Mouse (Mus musculus) erythroid progenitor cell, adult 5-6 weeks (primary cell): ENCODE measurements around the gene Gsta2. TPM values are rescaled to one million over a fixed set of nuclear protein-coding genes. Genes with fewer than 3 reads are reported as not detected.
"Not testable (repeated sequence)": the region's sequence is repeated elsewhere in the genome, so short reads cannot be mapped to it uniquely, and the experiment has no call there.

Source experiments
- ATAC-seq: replicated peaks from 2 replicates; pipeline ENCODE4 v1.8.0; 2016; ENCODE audit warnings: moderate number of reproducible peaks, mild to moderate bottlenecking, moderate TSS enrichment, inconsistent platforms; ENCODE audit not compliant: poor library complexity, low FRiP score, severe bottlenecking
- total RNA-seq, 2 experiments: library from RNA; stranded (forward) in 1 of 2; stranded (reverse) in 1 of 2; fragments of 150-400 nt in 1 of 2; fragments of 186-747, 209-891 nt in 1 of 2; gene quantifications; 2 replicates each; pipeline versions ENCODE4 v1.2.3 to v1.2.4; 2015 to 2017; ENCODE audit warnings: low replicate concordance in 2 of 2

Gsta2 gene
- total RNA-seq, 2 experiments from 2014 or later, result not detected

DNA sequence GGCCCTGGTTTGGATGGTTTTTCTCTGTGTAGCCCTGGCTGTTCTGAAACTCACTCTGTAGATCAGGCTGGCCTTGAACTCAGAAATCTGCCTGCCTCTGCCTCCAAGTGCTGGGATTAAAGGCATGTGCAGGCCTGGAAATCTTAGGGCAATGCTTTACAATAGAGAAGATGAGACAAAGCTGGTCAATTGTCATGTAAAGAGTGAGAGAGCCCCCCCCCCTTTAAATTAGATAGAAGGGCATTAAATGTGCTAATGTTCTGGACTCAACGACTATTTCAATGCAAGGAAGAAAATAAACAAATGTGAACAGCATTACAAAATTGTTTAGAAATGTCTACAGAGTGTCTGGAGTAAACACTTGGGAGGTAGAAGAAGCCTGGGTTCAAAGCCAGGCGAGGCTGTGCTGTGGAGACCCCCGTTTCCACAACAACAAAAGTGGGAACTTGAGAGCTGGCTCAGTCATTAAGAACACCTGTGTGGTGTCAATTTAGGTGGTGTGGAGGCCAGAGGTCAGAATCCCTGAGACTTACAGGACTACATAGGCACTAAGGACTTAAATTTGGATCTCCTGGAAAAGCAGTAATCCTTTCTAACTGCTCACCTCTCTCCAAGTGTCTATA is 13.2 kb upstream of the Gsta2 start:
- no peak for ATAC-seq

DNA sequence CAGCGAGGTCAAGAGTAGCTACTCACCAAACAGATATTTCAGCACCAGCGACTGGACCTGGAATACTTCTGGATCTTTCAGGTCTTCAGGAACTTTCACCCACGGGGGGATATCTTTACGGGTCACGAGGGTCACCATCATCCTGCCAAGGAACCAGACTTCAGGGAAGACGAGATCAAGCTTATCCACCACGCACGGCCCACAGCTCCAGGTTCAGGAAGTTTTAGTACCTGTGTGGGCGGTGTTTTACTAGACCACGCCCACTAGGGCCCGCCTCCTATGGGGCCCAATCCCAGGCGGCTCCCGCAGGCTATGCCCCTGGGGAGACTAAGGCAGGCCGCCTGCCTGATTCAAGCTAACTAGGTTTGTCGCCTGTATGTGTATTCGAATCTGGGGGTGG is 12.4 kb upstream of the Gsta2 start, which contains the start of gene Dppa5a:
Gene Dppa5a (minus strand): TSS at position 219 of the 400 bp plus-strand sequence.
- ATAC-seq, result not testable (repeated sequence)

DNA sequence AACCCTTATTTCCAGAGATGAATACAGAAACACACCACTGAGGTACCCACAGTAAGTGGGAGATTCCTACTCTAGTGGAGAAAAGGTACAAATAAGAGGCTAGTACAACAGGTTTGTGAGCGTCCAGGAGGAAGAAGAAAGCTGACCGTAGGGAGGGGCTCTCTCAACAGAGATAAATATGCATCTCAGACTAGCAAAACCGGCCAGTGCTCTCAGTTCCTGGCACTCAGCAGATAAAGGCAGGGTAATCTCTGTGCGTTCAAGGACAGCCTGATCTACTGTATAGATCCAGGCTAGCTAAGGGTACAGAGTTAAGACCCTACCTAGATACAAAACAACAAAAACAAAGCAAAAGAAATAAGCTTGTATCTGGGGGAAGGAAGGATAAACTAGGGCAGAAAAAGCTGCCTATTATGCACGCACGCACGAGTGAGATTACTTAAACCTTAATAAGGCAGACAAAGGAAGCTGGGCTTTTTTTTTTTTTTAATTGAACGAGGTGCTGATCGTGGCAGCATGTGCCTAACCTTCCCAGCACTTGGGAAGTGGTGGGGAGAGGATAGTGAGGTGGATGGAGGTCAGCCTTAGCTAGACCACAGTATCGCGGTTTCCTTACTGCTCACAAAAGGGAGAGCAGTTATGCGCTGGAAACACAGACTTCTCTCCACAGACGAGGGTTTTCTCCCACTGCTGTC is 10.4 kb upstream of the Gsta2 start:
- ATAC-seq, result no peak

DNA sequence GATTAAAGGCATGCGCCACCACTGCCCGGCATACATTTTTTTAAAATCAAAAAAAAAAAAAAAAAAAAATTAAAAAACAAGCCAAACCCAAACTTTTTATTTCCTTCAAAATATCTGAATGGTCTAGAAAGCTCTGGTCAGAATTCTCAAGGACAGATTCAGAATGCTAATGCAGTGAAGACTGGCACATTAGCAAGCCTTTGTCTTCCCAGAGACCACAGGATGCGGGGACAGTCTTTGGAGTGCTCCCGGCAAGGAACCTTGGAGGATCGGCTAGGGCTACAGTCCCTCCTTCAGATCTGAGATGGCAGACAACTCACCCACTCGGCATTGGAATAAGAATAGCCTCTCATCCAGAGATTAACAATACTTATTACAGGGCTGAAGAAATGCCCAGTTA is 9.1 kb upstream of the Gsta2 start:
- no peak for ATAC-seq

DNA sequence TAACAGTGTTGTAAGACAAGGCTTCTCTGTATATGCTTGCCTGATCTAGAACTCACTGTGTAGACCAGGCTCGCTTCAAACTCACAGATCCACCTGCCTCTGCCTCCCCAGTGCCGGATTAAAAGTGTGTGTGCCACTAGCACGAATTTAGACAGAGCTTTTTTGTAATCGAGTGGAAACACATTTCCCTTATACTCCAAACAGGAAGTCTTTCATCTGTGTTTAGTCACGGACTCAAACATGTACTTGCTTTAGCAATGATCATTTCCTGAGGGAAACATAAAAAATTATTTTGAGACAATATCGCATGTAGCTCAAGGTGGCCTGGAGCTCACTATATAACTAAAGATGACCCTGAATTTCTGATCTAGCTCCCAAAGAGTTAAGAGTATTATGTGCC is 7.8 kb upstream of the Gsta2 start:
- ATAC-seq, result no peak

DNA sequence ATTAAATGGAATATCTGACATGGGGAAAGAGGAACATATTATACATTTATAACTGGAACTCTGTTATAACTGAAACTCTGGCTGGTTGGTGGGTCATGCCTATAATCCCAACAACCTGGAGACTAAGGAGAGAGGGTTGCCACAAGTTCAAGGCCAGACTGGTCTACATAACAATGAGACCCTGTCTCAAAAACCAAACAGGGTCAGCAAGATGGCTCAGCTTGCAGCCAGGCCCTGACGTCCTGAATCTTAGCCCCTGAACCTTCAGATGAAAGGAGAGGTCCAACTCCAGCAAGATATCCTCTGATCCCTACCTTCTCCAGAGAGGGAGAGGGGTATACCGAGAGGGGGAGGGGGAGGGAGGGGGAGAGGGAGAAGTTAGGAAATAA is 4.9 kb upstream of the Gsta2 start:
- no peak for ATAC-seq

DNA sequence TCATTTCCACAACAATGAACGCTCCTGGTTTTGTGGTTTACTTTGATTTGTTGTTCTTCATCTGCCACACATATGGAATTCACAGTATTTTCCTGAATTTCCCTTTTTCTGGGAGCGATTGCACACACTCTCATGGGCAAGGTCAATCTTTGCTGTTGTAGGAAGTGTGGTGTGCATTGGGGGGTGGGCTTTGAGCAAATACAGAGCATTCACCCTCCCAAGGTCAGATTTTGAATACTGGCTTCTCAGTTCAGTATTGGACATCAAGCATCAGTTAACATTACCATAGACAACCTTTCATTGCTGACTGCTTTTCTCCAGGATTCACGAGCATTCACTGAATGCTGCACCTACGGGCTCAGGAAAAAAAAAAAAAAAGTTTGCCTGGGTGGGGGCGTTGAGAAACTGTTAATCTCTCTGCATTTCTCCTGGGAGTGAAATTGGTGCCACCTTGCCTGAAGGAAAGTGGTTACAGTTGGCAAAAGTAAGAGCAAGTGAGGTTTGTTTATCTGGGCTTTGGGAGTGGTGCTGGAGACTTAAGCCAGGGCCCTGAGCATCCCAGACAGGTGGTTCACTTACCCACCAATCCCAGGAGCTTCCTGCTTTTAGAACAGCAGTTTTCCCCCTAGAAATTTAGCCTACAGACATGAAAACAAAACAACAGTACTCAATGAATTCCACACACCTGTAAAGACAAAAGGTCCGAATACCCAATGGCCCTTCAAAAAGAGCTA is 4.3 kb upstream of the Gsta2 start:
- ATAC-seq, result no peak

DNA sequence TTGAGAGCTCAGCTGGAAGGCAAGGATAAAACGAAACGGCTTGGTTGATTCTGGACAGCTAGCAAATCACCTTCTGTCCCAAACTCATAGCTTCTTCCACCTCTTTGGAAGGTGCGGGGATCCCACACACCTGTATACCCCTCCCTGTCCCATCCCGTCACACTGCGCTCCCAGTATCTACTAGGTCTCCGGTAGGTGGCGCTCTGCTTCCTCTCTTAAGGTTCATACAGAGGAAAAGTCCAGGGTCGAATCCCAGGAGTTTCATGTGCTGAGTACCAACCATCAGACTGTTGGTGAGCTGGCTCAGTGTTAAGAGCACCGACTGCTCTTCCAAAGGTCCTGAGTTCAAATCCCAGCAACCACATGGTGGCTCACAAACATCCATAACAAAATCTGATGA is 2.5 kb upstream of the Gsta2 start:
- ATAC-seq, result 0 out of 2 replicates have a peak, but pooled peaks have one; percentile 34

DNA sequence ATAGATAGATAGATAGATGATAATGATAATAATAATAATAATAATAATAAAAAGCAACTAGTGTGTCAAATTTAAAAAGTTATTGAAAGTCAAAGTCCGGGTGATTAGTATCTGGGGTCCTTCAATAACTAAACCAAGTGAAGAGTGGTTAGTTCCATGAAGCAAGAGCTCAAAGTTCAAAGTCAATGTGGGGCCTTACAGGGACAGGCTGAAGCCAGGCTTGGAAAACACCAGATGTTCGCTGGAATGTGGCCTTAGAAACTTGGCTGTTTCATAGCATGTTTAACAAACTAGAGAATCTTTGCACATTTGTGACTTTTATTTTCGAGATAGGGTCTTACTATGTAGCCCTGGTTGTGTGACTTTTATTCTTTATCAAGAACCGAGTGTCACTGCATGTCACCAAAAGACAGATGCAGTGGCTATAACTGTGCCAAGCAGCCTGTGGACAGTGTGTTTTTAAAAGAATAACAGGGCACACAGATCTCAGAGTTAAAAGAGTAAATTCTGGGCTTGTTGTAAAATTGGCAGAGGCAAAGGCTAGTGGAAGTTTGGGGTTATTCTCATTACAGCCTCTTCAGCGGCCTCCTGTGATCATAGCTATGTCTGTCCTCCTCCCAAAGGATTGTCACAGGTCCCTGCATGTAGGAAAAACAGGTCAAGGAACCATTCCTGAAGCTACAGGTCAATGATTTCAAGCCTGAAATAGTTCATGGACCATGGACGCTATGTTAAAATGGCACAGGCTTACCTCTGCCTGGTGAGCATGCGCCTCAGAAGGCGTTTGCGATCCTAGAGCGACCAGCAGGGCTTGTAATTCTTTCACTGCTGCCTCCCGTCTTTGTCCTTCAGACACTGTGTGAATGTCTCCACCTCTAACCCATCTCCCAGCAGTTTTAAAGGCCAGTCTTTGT is 666 bp downstream of the Gsta2 start:
- ATAC-seq, result no peak

DNA sequence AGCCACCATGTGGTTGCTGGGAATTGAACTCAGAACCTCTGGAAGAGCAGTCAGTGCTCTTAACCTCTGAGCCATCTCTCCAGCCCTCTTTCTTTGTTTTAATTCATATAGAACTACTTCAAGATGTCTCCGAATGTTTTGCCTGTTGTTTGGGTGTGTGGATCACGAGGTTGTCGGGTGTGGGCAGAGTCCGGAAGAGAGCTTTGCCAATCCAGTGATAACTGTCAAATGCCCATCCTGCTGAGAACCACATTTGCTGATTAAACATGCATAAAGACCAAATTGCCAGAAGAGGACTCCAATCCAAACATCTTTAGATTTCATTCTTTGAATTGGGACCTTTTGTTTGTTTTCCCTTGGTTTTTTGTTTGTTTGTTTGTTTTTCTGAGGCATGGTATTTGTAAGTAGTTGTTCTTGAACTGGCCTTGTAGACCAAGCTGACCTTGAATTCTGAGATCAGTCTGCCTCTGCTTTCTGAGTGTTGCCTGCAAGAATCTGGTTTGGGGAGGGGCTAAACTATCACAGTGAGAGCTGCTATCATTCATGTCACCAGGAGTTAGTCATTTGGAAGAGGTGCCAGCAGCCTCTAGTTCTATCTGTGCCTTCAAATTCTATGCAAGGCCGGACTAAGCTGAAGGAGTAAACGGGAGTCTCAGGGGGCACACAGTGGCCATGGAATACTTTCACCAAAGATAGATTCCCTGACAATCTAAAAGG is 3.9 kb downstream of the Gsta2 start:
- no peak for ATAC-seq

DNA sequence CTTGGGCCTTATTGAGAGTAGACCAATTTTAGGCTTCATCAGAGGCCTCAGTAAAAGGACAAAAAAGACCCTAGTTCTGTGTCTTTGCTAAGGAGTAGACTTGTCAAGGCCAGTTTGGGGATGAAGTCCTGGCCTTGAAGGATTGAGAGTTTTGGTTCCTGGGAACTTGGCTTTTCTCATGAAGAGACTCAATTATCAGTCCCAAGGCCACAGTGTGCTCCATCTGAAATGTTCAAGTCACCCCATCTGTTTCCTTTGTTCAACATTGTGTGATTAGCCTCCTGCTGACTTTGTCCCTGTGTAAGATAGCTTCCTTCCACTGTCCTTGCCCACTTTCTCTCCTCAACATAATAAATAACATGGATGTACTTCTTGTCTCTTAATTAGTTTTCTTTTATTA is 5.6 kb downstream of the Gsta2 start:
- not testable (repeated sequence) for ATAC-seq

DNA sequence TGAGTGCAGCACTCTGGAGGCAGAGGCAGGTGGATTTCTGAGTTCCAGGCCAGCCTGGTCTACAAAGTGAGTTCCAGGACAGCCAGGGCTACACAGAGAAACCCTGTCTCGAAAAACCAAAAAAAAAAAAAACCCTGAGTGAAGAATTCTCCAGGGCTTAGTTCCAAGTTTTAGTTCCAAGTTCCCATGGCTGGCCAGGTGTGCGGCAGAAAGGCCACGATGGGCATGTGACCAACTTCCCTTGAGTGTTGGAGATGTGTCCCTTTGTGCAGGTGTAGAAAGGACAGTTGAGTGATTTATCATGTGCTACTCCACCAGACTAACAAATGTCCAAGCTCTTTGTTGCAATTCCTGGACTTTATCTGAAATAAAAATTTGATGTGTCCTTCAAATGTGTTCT is 6.4 kb downstream of the Gsta2 start:
- not testable (repeated sequence) for ATAC-seq

DNA sequence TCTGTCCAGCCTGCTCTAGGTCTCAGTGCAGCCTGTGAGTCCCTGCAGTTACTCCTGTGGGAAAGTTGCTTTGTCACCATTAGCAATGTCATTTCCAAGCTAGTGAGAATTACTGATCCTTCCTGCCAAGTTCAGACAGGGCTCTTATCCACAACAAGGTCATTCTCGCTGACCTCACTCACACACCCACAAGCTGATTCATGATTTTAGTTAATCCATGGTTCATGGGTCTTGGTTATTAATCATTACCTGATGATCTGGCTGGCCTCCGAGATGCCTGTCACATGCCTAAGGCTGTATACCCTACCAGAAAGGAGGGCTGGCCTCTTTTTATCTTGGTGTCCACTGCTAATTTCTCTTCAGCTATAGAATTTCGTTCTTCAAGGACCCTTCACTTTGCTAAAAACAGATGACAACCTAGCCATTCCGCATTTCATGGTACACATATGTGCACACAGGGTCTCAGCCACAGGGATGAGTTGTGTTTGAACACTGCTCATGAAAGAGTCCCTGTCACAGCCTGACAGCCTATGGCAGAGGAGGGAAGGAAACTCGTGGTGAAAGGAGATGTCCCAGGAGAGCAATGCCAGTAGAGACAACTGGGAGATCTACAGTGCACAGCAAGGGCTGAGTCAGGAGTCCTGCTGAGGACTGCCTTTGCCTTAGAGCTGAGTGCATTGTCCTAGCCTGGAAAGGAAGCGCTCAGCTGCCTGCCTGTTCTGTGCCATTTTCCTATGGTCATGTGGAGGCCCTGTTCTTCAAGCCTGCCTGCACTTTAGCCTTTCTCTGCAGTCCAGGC is 7.2 kb downstream of the Gsta2 start:
- not testable (repeated sequence) for ATAC-seq

DNA sequence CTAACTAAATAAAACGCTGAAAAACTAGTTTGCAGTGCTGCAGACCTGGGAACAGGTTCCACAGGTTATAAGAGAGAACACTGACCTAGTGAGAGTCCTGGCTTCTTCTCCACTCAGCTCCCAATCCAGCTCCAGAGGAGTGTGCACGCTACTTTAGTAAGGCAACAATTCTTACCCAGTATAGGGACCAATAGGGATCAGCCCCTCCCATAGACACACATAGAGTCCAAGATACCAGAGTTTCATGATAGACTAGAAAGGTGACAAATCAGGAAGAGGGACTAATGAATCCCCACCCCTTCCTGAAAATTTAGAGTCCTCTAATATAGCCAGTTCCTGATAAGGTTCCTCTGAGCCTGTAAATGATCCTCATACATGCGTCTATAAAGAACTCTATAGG is 8.6 kb downstream of the Gsta2 start:
- no peak for ATAC-seq

DNA sequence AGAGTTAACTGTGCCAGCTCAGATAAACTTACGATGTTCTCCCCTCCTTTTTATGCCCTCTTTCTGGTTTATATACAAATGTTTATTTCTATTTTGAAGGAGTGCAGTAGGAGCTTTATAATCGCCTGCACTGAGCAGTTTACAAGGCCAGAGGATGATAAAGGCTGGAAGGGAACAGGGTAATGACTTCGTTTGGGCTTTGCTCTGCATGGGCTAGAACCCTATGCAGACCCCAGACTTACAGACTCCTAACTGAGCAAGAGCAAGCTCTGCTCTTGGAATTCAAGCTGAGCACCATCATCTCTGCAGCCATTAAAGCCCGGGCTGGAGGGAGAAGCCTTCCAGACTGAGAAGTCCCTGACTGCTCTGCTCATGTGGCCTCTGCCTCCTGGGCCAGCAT is 10.4 kb downstream of the Gsta2 start:
- ATAC-seq, result not testable (repeated sequence)

DNA sequence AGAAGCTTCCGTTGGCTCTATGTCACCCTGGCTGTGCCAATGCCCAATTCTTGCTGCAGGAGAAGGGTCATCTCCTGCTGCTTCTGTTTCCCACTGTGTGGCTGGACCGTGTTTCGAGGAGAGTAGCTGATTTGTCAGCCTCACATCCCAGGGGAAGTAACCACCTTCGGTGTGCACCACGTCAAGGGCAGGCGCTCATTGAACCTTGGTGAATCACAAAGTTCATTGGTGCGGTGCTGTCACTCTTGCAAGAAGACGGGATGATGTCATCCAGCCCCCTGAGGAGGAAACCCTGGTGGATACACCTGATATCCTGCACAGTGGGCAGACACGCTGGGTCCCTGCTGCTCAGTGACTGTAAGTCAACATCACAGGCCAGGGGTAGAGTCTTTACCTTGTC is 12.5 kb downstream of the Gsta2 start:
- ATAC-seq, result not testable (repeated sequence)

DNA sequence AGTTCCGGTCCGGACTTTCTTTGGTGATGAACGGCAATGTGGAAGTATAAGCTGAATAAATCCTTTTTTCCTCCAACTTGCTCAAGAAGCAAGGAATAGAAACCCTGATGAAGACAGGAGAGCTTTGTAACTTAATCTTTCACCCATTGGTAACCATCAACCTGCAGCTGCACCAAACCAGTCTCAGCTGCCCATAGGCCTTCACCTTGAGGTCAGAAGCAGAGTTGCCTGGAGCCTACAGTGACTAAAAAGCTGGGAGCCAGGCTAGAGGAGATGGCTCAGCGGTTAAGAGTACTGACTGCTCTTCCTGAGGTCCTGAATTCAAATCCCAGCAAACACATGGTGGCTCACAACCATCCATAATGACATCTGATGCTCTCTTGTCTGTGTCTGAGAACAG is 13.1 kb downstream of the Gsta2 start:
- not testable (repeated sequence) for ATAC-seq

DNA sequence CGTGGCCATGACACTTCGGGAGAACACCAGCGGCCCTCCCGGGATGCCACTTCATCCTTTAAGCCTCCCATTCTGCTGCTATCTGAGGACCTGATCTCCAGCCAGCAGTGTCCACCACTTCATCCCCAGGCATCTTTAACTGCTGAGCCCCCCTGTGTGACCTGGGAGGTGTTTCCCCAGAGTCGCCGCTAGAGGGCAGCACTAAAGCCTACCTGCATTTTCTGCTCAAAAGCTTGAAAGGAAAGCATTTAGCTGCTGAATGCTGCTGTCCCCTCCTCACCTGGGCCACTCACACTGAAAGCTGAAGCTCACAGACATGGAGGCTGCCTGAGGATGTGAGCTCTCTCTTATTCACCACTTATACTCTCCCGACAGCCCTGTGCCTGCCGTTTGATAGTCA is 15.3 kb downstream of the Gsta2 start:
- ATAC-seq, result peak; percentile 62; the same call in 1 of the 2 replicates

DNA sequence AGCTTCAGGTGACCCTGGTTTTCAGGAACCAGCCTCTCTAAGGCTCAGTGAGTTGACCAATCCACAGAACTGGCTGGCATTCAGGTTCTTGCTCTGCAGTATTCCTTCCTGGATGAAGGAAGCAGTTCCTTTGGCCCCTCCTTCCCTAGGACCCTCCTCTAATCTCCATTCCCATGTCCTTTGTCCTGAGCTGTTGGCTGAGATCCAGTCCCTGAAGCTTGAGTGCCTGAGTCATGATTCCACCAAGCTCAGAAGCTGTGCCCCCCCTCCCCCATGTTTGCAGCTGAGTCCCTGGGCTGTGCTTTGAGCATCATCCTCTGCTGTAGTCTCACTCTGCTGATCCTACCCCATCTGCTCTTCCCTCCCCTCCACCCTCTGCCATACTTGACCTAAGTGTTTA is 18.5 kb downstream of the Gsta2 start:
- ATAC-seq, result not testable (repeated sequence)
